Comparison of ENCODE assay signal across 24 mouse cellular contexts in the genomic region with DNA sequence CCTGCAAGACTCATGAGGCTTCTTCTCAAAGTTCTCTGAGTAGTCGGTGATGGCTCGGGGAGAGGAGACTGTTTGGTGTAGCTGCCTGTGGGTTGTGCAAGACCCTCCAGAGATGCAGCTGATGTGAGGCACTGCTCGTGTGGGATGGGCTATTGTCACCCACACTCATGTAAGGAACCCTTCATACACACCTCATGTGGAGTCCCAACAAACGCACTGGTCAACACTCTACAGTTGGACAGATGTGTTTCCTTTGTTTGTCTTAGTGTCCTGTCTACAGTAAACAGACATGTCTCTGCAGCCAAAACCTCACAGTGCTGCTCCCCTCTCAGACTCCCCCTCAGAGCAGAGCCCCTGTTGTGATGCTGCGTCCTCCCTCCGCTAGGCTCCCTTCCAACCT.
"Had no signal": no experiment of that assay in that cellular context is flagged by ENCODE, and none has a peak within 500 bp of the region (broad histone marks: within the 10 kb centered on the region; RNA-seq: fewer than 3 reads in every experiment).

No protein-coding gene starts in this region.

- H3K4me1 ChIP-seq: hindbrain, embryonic 10.5 days; hindbrain, embryonic 12.5 days; intestine, embryonic 15.5 days; limb, embryonic 10.5 days; limb, embryonic 12.5 days had no signal

- DNase-seq: gastrocnemius, adult 2 months; gastrocnemius, postnatal 10 days; gastrocnemius, postnatal 25 days; heart, adult 18-20 months; heart, postnatal 10 days; heart, postnatal 4 days; kidney, adult 18-20 months; kidney, adult 8-10 months; kidney, postnatal 10 days; kidney, postnatal 25 days; kidney, postnatal 4 days; liver had no signal

- H3K9ac ChIP-seq: heart, embryonic 12.5 days; hindbrain, embryonic 12.5 days; hindbrain, embryonic 14.5 days; intestine, embryonic 15.5 days; limb, embryonic 12.5 days had no signal

- H3K9me3 ChIP-seq: heart, embryonic 10.5 days; heart, embryonic 12.5 days; hindbrain, embryonic 10.5 days; hindbrain, embryonic 12.5 days; intestine, embryonic 15.5 days; limb, embryonic 10.5 days; limb, embryonic 12.5 days had no signal

- H3K4me2 ChIP-seq: heart, embryonic 12.5 days; hindbrain, embryonic 12.5 days; hindbrain, embryonic 14.5 days; intestine, embryonic 15.5 days; limb, embryonic 12.5 days had no signal

- H3K36me3 ChIP-seq: heart, embryonic 10.5 days; heart, embryonic 12.5 days; hindbrain, embryonic 10.5 days; hindbrain, embryonic 12.5 days; intestine, embryonic 15.5 days; limb, embryonic 10.5 days; limb, embryonic 12.5 days had no signal

- H3K27ac ChIP-seq: gastrocnemius, adult 2 months; heart, embryonic 10.5 days; hindbrain, embryonic 10.5 days; hindbrain, embryonic 12.5 days; hindbrain, embryonic 14.5 days; intestine, embryonic 15.5 days; limb, embryonic 10.5 days; limb, embryonic 12.5 days had no signal

- H3K27me3 ChIP-seq: heart, embryonic 12.5 days; hindbrain, embryonic 12.5 days; intestine, embryonic 15.5 days; limb, embryonic 12.5 days had no signal

- ATAC-seq: hindbrain, embryonic 16.5 days; inflammation-experienced regulatory T-cells, adult 6 months; intestine, embryonic 15.5 days; intestine, postnatal 0 days had no signal

- H3K4me3 ChIP-seq: gastrocnemius, adult 2 months; heart, embryonic 10.5 days; heart, embryonic 12.5 days; hindbrain, embryonic 10.5 days; hindbrain, embryonic 12.5 days; intestine, embryonic 15.5 days; left cerebral cortex, adult 2 months; limb, embryonic 10.5 days; limb, embryonic 12.5 days had no signal
